Mouse (Mus musculus): ENCODE results near the gene Smg6. TPM values are rescaled to one million over a fixed set of nuclear protein-coding genes. Genes with fewer than 3 reads are reported as not detected.

The Smg6 gene
- polyA plus RNA-seq, 1 experiment from 2014 or later = 11.2 TPM

DNA sequence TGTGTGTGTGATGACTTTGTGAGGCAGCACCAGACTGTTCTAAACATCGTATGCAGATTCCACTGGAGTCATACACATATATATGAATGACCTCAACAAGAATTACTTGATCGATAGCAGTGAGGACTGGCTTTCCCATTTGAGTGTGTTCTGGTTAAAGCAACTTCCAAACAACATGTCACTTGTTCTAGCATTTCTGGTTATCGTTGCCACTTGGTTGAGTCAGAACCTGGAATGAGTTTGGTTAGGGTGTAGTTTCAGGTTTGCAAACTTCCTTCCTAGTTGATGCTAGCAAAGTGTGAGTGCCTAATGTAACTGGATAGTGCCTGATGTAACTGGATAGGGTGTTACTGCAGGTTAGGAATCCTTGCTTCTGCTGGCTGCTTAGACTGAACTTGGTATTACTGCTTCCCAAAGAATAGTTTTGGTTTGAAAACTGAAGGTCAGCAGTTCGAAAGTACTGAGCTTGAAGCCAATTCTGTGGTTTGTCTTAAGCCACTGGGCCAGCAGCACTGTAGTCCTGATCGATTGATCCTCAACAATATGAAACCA, 90.8 kb downstream of the Smg6 start:
- Histone ChIP-seq H3K4me1 (ENCODE audit: control insufficient read depth, insufficient read depth, low read length) (peaks cover 57% of the 10 kb centered on the region), H3K36me3 (ENCODE audit: control insufficient read depth, insufficient read depth) (no peaks in the 10 kb centered on the region), H3K9ac (ENCODE audit: low read length) (peak overlapping the region; percentile 35; the same call in 1 of the 2 replicates), H3K9me3 (replicated peaks; ENCODE audit: control insufficient read depth, low read length) (no peaks in the 10 kb centered on the region), H3K27me3 (ENCODE audit: control insufficient read depth, insufficient read depth, low read length) (no peaks in the 10 kb centered on the region), H3K4me3 (ENCODE audit: low read length) (no peak overlapping the region), H3K27ac (ENCODE audit: low read length) (peak overlapping the region; percentile 97), H3K4me2 (ENCODE audit: low read depth, low read length) (no peak overlapping the region)
- ATAC-seq (replicated peaks; ENCODE audit: extremely low read depth, insufficient read depth, low FRiP score) = no peak
- WGBS = 77% methylated on average over 5 of the region's 5 CpGs

DNA sequence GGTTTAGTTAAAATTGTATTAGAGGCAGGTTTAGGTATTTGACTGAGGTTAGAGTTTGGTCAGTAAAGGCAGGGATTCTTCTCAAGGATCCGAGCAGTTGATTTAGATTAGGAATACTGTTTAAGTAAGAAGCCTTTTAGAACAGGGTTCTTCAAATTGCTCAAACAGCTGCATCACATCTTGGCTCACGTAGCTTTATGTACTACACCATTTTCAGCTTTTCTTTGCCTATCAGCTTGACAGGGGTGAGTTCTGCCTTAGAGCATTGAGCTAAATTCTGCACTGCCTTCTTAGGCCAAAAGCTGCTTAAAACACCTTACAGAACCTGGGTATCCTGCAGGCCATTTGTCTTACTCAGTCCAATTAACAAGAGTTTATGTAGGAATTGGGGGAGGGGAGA, 92.2 kb downstream of the Smg6 start:
- H3K9ac ChIP-seq (ENCODE audit: low read length) = no peak overlapping the region
- WGBS = 71% methylated on average over 2 of the region's 2 CpGs
- H3K36me3 ChIP-seq (ENCODE audit: control insufficient read depth, insufficient read depth) = no peaks in the 10 kb centered on the region
- H3K27me3 ChIP-seq (ENCODE audit: control insufficient read depth, insufficient read depth, low read length) = no peaks in the 10 kb centered on the region
- peak overlapping the region; percentile 67 for H3K27ac ChIP-seq (ENCODE audit: low read length)
- peaks cover 48% of the 10 kb centered on the region for H3K4me1 ChIP-seq (ENCODE audit: control insufficient read depth, insufficient read depth, low read length)
- no peak for ATAC-seq (replicated peaks; ENCODE audit: extremely low read depth, insufficient read depth, low FRiP score)
- no peak overlapping the region for H3K4me2 ChIP-seq (ENCODE audit: low read depth, low read length)
- no peaks in the 10 kb centered on the region for H3K9me3 ChIP-seq (replicated peaks; ENCODE audit: control insufficient read depth, low read length)
- H3K4me3 ChIP-seq (ENCODE audit: low read length) = no peak overlapping the region

DNA sequence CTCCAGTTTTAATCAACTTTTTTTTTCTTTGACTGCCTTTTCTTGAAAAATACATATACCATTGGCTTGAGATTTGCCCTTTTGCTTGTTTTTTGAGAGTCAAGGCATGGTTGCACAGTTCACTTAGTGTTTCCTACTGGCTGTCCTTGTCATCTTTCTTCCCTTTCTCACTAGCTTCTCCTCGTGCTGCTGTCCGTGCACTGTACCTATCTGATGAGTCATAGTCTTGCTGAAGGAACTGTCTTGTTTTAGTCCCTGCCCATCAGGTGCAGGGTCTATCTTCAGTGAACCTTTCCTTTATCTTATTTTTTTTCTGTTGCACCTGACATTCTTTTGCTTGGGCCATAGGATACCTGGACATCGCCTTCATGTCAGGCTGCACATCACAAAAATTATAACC, 101.4 kb downstream of the Smg6 start:
- Histone ChIP-seq H3K4me3 (ENCODE audit: low read length) (no peak overlapping the region), H3K4me2 (ENCODE audit: low read depth, low read length) (no peak overlapping the region), H3K4me1 (ENCODE audit: control insufficient read depth, insufficient read depth, low read length) (peaks cover 8% of the 10 kb centered on the region), H3K27ac (ENCODE audit: low read length) (no peak overlapping the region), H3K36me3 (ENCODE audit: control insufficient read depth, insufficient read depth) (no peaks in the 10 kb centered on the region), H3K9me3 (replicated peaks; ENCODE audit: control insufficient read depth, low read length) (no peaks in the 10 kb centered on the region), H3K27me3 (ENCODE audit: control insufficient read depth, insufficient read depth, low read length) (no peaks in the 10 kb centered on the region), H3K9ac (ENCODE audit: low read length) (no peak overlapping the region)
- ATAC-seq (replicated peaks; ENCODE audit: extremely low read depth, insufficient read depth, low FRiP score) = no peak
- 72% methylated on average over 3 of the region's 3 CpGs for WGBS

DNA sequence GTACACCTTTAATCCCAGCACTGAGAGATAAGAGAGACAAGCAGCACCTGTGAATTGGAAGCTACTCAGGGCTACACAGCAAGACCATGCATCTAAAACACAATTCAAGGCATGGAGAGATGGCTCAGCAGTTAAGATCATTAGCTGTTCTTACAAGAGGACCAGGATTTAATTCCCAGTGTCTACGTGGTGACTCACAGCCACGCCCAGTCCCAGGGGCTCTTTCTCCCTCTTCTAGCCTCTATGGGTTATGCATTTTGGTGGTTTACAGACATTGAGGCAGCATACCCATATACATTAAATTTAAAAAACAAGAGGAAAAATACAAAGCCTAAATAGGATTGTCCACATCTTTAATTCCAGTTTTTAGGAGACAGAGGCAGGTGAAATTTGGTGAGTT, 102.0 kb downstream of the Smg6 start:
- Histone ChIP-seq H3K27ac (ENCODE audit: low read length) (no peak overlapping the region), H3K4me3 (ENCODE audit: low read length) (no peak overlapping the region), H3K27me3 (ENCODE audit: control insufficient read depth, insufficient read depth, low read length) (no peaks in the 10 kb centered on the region), H3K36me3 (ENCODE audit: control insufficient read depth, insufficient read depth) (no peaks in the 10 kb centered on the region), H3K4me1 (ENCODE audit: control insufficient read depth, insufficient read depth, low read length) (peaks cover 11% of the 10 kb centered on the region), H3K9me3 (replicated peaks; ENCODE audit: control insufficient read depth, low read length) (no peaks in the 10 kb centered on the region), H3K4me2 (ENCODE audit: low read depth, low read length) (no peak overlapping the region), H3K9ac (ENCODE audit: low read length) (no peak overlapping the region)
- 75% methylated on average over 2 of the region's 2 CpGs for WGBS
- ATAC-seq (replicated peaks; ENCODE audit: extremely low read depth, insufficient read depth, low FRiP score) = no peak

DNA sequence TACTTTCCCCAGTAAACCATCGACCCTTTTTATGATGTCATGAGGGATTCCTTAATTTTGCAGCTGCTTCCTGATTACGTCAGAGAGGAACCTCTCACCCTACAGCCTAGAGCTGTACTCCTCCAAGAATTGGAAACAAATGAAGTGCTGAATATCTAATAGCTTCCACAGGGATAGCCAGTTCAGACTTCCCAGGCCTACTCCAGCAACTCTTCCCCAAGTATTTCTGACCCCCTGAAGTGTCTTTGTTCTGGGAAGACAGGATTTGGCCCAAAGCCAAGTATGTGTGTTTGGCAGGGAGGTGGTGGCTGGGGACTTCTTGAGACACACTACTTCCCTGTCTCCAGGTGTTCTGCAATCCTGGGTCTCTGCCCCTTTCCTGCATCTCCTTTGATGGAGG, 105.6 kb downstream of the Smg6 start:
- Histone ChIP-seq H3K36me3 (ENCODE audit: control insufficient read depth, insufficient read depth) (no peaks in the 10 kb centered on the region), H3K9ac (ENCODE audit: low read length) (no peak overlapping the region), H3K4me2 (ENCODE audit: low read depth, low read length) (no peak overlapping the region), H3K27me3 (ENCODE audit: control insufficient read depth, insufficient read depth, low read length) (no peaks in the 10 kb centered on the region), H3K9me3 (replicated peaks; ENCODE audit: control insufficient read depth, low read length) (no peaks in the 10 kb centered on the region), H3K27ac (ENCODE audit: low read length) (peak overlapping the region; percentile 31; the same call in 1 of the 2 replicates), H3K4me1 (ENCODE audit: control insufficient read depth, insufficient read depth, low read length) (peaks cover 19% of the 10 kb centered on the region), H3K4me3 (ENCODE audit: low read length) (no peak overlapping the region)
- 51% methylated on average over 2 of the region's 2 CpGs for WGBS
- ATAC-seq (replicated peaks; ENCODE audit: extremely low read depth, insufficient read depth, low FRiP score) = no peak

DNA sequence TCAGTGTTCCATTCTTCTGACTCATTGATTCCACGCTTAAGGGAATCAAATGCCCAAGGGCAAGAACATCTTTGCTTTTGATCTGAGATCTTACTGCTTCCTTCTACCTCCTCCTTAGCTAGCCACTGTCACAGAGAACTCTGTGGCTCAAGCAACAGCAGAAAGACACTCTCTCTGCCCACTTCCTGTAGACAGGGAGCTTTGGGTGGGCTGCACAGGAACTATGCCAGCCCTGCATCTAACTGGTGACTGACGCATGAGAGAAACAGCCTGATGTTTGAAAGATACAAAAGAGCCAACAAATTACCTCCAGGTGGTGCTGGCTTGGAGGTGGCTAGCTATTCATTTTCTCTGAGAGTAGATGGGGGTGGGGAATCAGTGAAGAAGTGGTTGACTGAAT, 107.3 kb downstream of the Smg6 start:
- Histone ChIP-seq H3K4me1 (ENCODE audit: control insufficient read depth, insufficient read depth, low read length) (peaks cover 19% of the 10 kb centered on the region), H3K36me3 (ENCODE audit: control insufficient read depth, insufficient read depth) (no peaks in the 10 kb centered on the region), H3K4me2 (ENCODE audit: low read depth, low read length) (no peak overlapping the region), H3K4me3 (ENCODE audit: low read length) (no peak overlapping the region), H3K27me3 (ENCODE audit: control insufficient read depth, insufficient read depth, low read length) (no peaks in the 10 kb centered on the region), H3K9me3 (replicated peaks; ENCODE audit: control insufficient read depth, low read length) (no peaks in the 10 kb centered on the region), H3K9ac (ENCODE audit: low read length) (no peak overlapping the region), H3K27ac (ENCODE audit: low read length) (peak overlapping the region; percentile 66)
- WGBS = 70% methylated on average over 2 of the region's 2 CpGs
- ATAC-seq (replicated peaks; ENCODE audit: extremely low read depth, insufficient read depth, low FRiP score) = no peak

DNA sequence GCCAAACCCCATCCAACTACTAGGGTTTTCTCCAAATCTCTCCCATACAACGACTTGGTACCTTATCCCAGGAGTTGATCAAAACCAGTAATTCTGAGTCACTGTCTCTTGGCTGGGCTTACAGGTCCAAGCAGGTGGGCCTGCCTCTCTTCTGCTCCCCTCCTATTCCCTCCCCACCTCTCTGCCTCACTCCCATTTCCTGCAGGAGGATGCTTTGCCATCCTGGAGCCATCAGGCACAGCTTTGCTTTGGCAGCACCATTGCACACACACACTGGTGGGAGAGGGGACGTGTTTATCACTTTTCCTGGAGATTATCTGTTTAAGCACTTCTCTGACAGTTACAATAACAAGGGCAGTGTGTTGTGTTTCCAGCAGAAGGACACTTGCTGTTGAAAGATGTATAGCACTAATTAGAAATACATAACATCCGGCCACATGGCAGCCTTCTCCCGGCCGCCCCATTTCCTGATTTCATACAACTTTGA, 108.0 kb downstream of the Smg6 start:
- Histone ChIP-seq H3K4me3 (ENCODE audit: low read length) (no peak overlapping the region), H3K9ac (ENCODE audit: low read length) (no peak overlapping the region), H3K27ac (ENCODE audit: low read length) (peak overlapping the region; percentile 66), H3K36me3 (ENCODE audit: control insufficient read depth, insufficient read depth) (no peaks in the 10 kb centered on the region), H3K27me3 (ENCODE audit: control insufficient read depth, insufficient read depth, low read length) (no peaks in the 10 kb centered on the region), H3K4me1 (ENCODE audit: control insufficient read depth, insufficient read depth, low read length) (peaks cover 19% of the 10 kb centered on the region), H3K4me2 (ENCODE audit: low read depth, low read length) (no peak overlapping the region), H3K9me3 (replicated peaks; ENCODE audit: control insufficient read depth, low read length) (no peaks in the 10 kb centered on the region)
- ATAC-seq (replicated peaks; ENCODE audit: extremely low read depth, insufficient read depth, low FRiP score) = 0 out of 2 replicates have a peak, but pooled peaks have one; percentile 28
- WGBS = 60% methylated on average over 5 of the region's 5 CpGs

DNA sequence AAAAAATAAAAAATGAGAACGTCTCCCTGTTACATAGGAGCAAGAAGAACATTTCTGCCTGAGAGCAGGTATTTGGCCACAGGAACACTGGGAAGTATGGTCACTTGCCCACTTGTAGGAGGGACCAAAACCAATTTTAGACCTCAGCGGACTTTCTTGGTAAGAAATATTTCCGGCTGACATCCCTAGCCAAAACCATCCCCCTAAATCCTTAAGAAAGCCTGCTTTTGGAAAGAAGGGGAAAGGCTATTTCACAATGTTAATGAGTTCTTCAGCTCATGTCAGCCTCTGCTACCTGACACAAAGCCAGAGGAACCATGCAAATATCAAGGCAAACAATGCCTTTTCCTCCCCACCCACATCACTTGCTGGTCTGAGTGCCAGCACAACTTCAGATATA, 108.5 kb downstream of the Smg6 start:
- Histone ChIP-seq H3K27ac (ENCODE audit: low read length) (peak overlapping the region; percentile 66), H3K4me3 (ENCODE audit: low read length) (no peak overlapping the region)
- 53% methylated on average over 3 of the region's 3 CpGs for WGBS

DNA sequence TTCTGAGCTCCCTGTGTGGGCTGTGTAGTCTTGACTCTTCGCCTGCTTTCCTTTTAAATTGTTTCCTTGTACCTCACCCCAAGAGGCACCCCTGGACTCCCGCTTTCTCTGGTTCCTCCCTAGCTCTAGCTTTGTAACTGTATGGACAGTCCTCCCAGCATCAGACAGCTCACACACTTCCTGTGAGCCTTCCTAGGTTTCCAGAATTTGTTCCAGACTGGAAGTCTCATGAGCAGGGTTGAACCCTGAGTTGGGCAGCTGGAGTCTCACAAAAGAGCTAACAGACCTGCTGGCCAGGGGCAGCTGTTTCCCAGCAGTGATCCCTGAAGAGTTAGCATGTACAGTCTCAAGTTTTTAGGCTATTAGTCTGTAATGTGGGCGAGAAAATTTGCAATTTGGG, 118.7 kb downstream of the Smg6 start:
- H3K36me3 ChIP-seq (ENCODE audit: control insufficient read depth, insufficient read depth) = peaks cover 5% of the 10 kb centered on the region; the same call in 1 of the 2 replicates
- no peak for ATAC-seq (replicated peaks; ENCODE audit: extremely low read depth, insufficient read depth, low FRiP score)
- H3K27me3 ChIP-seq (ENCODE audit: control insufficient read depth, insufficient read depth, low read length) = no peaks in the 10 kb centered on the region
- H3K9ac ChIP-seq (ENCODE audit: low read length) = no peak overlapping the region
- no peaks in the 10 kb centered on the region for H3K9me3 ChIP-seq (replicated peaks; ENCODE audit: control insufficient read depth, low read length)
- peaks cover 26% of the 10 kb centered on the region for H3K4me1 ChIP-seq (ENCODE audit: control insufficient read depth, insufficient read depth, low read length)
- peak overlapping the region; percentile 56 for H3K27ac ChIP-seq (ENCODE audit: low read length)
- 73% methylated on average over 3 of the region's 3 CpGs for WGBS
- no peak overlapping the region for H3K4me3 ChIP-seq (ENCODE audit: low read length)
- no peak overlapping the region for H3K4me2 ChIP-seq (ENCODE audit: low read depth, low read length)

More for the DNA sequence above, 108.5 kb downstream of the Smg6 start:
- Histone ChIP-seq H3K9ac (ENCODE audit: low read length) (no peak overlapping the region), H3K27me3 (ENCODE audit: control insufficient read depth, insufficient read depth, low read length) (no peaks in the 10 kb centered on the region), H3K4me1 (ENCODE audit: control insufficient read depth, insufficient read depth, low read length) (peaks cover 19% of the 10 kb centered on the region), H3K36me3 (ENCODE audit: control insufficient read depth, insufficient read depth) (no peaks in the 10 kb centered on the region), H3K4me2 (ENCODE audit: low read depth, low read length) (no peak overlapping the region), H3K9me3 (replicated peaks; ENCODE audit: control insufficient read depth, low read length) (no peaks in the 10 kb centered on the region)
- no peak for ATAC-seq (replicated peaks; ENCODE audit: extremely low read depth, insufficient read depth, low FRiP score)
